Mouse (Mus musculus): ENCODE results near the gene Glt28d2. TPM values are rescaled to one million over a fixed set of nuclear protein-coding genes. Genes with fewer than 3 reads are reported as not detected.

Gene Glt28d2
- total RNA-seq, 1 experiment from 2014 or later = 2.9 TPM

DNA sequence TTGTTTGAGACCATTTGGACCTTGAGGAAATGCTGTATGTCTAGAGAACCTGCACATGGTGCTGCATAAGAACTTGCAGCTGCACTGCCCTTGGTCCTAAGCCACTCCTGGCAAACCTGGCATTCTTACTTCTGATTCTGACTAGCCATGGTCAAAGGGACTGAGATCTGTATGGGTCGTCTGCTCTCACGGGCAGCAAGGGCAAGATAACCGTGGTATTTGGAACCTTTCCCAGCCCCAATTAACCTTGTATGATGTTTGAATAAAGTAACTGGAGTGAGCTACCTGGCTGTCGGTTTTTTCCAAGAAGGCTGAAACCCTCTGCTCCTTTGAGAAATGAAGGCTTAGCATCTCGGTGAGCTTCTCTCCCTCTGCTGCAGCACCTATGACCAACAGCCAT lies 8.4 kb downstream of the Glt28d2 start:
- no peak for DNase-seq

- no peak for DNase-seq
These were observed 23.3 kb downstream of the Glt28d2 start for GRCm38 (mm10) chr3:85863996-85864395.

DNA sequence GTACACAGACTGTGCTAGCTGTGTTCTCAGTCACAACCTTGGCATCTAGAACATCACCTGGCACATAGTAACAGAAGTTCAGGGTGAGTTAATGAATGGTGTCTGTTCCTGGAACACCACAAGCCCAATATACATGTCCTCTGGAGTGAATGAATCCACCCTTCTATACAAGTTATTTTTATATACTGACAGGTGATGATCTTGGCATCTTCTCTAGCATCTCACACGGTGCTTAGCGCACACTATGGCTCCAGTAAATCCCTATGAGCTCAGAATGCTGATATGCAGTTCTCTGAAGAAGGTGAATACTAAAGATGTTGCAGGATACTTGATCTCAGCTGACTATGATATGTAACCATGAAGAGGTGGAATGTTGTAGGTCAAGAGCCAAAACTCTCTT lies 24.4 kb downstream of the Glt28d2 start:
- no peak for DNase-seq

DNA sequence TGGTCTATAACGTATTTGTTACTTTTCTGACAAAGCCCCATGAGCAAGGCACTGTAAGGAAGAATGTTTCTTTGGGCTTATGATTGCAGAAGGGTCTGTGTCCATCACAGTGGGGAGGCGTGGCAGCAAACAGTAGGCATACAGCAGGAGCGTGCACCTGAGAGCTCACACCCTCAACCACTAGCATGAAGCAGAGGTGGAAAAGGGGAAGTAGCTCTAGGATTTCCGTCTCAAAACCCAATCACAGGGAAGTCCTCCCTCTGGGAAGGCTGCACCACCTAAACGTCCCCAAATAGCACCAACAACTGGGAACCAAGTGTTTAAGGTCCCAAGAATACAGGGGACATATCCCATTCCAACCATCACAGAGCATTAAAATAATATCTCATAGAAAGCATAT lies 26.3 kb downstream of the Glt28d2 start:
- no peak for DNase-seq

DNA sequence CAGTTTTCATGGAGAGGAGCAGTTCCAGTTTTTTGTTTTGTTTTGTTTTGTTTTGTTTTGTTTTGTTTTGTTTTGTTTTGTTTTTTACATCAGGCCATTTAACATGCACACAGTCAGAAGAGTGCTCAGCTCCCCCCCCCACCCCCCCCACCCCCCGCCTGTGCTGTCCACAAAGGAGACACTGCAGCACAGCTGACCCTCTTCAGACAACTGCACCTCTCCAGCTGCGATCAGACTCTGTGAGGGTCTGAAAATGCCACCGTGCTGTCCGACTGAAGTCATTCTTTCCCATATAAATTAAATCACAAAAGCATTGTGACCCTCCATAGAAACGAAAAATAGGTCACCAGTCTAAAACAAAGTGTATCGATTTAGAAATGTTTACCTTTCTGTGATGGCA lies 28.0 kb downstream of the Glt28d2 start:
- no peak for DNase-seq

- DNase-seq = no peak
These were observed 28.9 kb downstream of the Glt28d2 start for GRCm38 (mm10) chr3:85858140-85859135.

DNA sequence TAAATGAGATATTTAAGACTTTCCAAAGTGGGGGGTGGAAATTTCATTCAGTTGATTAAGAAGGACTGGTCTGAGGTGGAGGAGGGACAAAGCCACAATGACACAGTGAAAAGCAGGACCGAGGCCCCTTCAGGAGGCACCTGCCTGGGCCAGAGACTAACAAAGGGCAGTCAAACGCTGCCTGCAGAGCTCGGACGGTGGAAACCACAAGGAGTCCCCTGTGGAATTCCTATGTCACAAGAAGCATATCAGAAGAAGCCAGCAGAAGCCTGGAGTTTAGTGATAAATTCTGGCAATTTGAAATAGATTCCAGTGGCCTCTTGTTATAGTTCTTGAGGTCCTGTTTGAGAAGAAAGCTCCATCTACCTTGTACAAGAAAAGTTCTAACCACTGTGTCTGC lies 30.2 kb downstream of the Glt28d2 start:
- no peak for DNase-seq

DNA sequence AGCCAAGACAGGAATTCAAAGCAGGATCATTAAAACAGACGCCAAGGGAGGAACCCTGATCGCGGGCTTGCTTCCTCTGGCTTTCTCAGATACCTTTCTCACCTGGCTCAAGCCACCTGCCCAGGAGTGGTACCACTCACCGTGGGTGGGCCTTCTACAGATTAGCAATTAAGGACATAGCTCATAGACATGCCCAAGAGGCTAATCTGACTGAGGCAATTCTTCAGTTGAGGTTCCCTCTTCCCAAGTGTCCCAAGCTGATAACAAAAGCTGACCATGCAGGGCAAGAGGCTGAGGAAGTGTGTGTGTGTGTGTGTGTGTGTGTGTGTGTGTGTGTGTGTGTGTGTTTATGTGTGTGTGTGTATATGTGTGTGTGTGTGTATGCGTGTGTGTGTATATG lies 31.4 kb downstream of the Glt28d2 start:
- no peak for DNase-seq

GRCm38 (mm10) chr3:85855043-85855442 lies 32.3 kb downstream of the Glt28d2 start:
- no peak for DNase-seq

DNA sequence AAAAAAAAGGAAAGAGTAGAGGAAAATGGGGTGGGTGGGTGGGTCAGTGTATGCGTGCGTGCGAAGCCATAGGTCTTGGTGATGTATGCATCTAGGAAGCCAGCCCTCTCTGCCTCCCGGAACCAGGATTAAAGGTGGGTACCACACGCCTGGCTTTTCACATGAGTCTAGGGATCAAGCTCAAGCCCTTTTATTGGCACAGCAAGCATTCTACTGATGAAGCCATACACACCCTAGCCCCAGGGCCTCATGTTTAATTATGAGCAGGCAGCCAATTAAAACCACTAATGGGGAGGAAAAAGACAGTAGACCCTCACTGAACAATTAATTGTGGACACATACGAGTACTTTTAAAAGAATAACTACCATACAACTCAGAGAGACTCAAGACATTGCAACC lies 33.2 kb downstream of the Glt28d2 start:
- DNase-seq = no peak

GRCm38 (mm10) chr3:85853715-85854114 lies 33.6 kb downstream of the Glt28d2 start:
- DNase-seq = no peak

DNA sequence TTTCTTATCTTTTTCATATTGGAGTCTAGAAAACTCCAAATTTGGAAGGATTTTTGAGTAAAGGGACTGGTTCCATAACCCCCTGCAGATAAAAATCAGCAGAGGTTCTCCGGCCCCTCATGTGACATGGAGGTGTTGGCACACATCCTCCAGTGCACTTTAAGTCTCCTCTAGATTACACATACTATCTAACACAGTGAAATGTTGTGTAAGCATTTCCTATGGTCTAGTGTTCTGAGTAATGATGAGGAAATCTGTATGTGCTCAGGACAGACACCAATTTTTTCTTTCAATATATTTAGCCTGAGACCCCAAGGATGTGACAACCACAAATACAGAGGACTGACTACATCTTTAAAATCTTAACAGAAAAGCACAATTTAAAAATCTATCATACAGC lies 37.2 kb downstream of the Glt28d2 start:
- DNase-seq = no peak

- no peak for DNase-seq
These were observed 41.0 kb downstream of the Glt28d2 start for GRCm38 (mm10) chr3:85846316-85846715.

GRCm38 (mm10) chr3:85845341-85845740 lies 42.0 kb downstream of the Glt28d2 start:
- DNase-seq = no peak

- no peak for DNase-seq
These were observed 44.5 kb downstream of the Glt28d2 start for GRCm38 (mm10) chr3:85842881-85843218.

DNA sequence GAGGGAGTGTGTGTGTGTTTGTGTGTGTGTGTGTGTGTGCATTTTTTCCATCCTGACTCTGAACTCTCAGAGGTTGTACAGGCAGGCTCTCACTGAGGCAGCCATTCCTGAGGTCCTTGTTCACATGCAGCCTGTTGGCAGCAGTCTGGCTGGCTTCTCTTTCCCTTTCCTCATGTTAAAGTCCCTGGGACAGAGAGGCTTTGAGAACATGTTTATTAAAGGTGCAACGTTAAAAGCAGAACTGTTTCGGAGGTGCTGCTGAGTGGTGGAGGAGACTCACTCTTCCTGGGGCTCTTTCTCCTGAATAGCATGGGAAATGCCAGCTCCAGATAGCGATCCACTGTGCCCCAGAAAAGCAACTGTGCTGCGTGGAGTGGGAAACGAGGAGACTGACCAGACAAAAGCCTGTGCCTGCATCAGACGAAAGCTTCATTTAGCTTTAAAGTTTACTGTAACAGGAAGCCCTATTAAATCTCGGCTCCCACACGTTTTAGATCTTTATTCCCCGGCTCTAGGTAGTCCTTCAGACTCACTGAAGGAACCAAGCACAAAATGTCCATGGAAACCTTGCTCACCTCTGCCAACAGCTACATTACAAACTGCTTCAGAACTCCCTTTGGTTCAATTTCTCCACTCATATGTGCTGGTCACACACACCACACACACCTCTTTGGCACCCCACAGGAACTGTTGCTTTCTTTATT lies 45.0 kb downstream of the Glt28d2 start:
- no peak for DNase-seq

DNA sequence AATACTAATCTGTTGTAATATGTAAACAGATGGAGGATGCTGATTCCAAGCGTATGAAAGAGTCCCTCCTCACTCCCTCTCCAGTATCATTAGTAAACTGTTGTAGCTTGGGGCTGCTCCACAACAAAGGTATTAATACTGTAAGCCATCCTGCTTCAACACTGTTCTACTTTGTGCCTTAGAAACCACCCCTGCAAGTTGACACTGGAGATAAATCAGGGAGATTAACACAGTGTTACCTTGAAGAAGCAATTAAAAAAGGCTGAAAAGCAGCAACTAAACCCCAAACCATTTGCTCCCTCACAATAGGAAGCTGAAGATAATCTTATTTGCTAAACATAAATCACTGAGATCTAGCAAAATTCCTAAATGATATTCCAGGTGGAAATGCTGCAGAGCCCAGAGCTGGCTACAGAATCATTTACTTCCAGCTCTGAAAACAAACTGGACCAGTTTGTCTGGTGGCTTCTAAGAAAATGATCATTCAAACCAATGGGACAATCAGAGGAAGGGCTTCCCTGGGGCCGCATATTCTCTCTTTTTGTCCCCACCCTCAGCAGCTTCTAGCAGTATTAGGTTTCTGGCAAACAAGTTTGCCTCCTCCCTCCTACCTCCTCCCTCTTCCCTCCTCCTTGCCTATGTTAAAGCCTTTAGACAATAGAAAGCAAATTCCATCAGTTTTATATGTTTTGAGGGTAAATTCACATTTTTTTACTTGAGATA lies 45.7 kb downstream of the Glt28d2 start:
- DNase-seq = no peak

DNA sequence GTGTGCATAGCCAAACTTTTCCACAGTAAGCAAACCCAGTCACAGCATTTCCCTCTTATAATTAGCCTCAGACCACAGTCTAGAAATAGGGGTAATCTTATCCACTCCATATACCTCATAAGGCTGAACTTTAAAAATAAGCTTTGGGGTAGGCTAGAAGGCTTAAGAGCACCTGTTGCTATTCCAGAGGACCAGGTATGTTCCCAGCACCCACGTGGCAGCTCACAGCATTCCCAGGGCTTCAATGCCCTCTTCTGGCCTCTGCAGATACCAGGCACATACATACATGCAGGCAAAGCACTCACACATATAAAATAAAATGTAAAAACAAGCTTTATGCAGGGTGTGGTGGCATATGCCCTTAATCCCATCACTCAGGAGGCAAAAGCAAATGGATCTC lies 53.7 kb downstream of the Glt28d2 start:
- DNase-seq = no peak

GRCm38 (mm10) chr3:85832490-85833155 lies 54.7 kb downstream of the Glt28d2 start:
- no peak for DNase-seq

- no peak for DNase-seq
These were observed 55.5 kb downstream of the Glt28d2 start for GRCm38 (mm10) chr3:85831785-85832184.

- DNase-seq = no peak
These were observed 58.3 kb downstream of the Glt28d2 start for GRCm38 (mm10) chr3:85829047-85829446.

GRCm38 (mm10) chr3:85827815-85828214 lies 59.5 kb downstream of the Glt28d2 start:
- DNase-seq = no peak

All from adrenal gland, postnatal 25 days (tissue).